Mouse (Mus musculus) G1E-ER4 (cell line): ENCODE results near the gene Il23a. TPM values are rescaled to one million over a fixed set of nuclear protein-coding genes. Genes with fewer than 3 reads are reported as not detected.

Source experiments
- GATA1 ChIP-seq: IDR thresholded peaks from one replicate; pipeline ENCODE4 v1.8.0; 2012; ENCODE audit warnings: low read length, inconsistent platforms
- polyA plus RNA-seq: library from polyadenylated mRNA; stranded (reverse); fragments of >175 nt; gene quantifications from 2 replicates; pipeline ENCODE4 v1.2.3, GENCODE M21; 2012

Il23a gene
- polyA plus RNA-seq, 1 experiment = 0.05 TPM

DNA sequence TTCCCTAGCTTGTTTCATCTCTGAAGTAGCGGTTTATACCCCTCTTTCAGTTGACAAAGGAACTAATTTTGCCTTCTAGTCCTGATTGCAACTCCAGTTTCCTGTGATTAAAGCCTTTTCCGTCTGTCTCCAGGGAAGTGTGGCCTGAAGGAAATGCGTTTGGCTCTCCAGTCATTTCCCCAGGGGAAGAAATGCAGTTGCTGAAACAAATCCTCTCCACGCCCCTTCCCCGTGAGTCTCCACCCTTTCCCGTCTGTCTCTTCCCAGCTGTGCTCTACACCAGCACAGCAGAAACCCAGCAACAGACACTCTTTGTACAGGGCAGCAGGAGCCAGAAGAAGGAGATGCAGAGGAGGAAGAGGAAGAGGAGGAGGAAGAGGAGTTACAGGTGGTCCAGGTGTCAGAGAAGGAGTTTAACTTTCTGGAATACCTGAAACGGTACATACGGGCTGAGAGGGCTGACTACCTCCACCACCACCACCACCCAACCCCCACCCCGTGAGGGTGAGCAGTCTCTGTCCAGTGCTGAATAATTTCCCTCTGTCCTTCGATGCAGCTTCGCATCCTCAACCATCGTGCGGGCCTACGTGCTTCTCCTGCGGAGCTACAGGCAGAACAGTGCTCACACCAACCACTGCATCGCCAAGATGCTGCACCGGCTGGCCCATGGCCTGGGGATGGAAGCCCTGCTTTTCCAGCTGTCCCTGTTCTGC lies 51.4 kb downstream of the Il23a start:
- TF ChIP-seq GATA1 = no peak

Other genes starting within 250 kb of the Il23a start
- 213 and 308 TPM in 2 replicates for gene Ptges3, start 239.8 kb downstream of the Il23a start, polyA plus RNA-seq
- gene Atp5b, start 215.5 kb downstream of the Il23a start, polyA plus RNA-seq = 2,012 and 2,953 TPM in 2 replicates
- gene Baz2a, start 207.2 kb downstream of the Il23a start, polyA plus RNA-seq = 30.8 and 32.5 TPM in 2 replicates
- 8.8 and 10.8 TPM in 2 replicates for gene Rbms2, start 118.5 kb downstream of the Il23a start, polyA plus RNA-seq
- gene Gls2, start 104.3 kb downstream of the Il23a start, polyA plus RNA-seq = 15.4 and 19.6 TPM in 2 replicates
- 3.9 and 5.2 TPM in 2 replicates for gene Spryd4, start 86.9 kb downstream of the Il23a start, polyA plus RNA-seq
- not detected in 2 replicates for gene Mip, start 72.9 kb downstream of the Il23a start, polyA plus RNA-seq
- gene Timeless, start 66.7 kb downstream of the Il23a start, polyA plus RNA-seq = 38.9 and 45.1 TPM in 2 replicates
- 0.04 TPM in 1 of 2 replicates, not detected in the other for gene Apon, start 44.7 kb downstream of the Il23a start, polyA plus RNA-seq
- gene Apof, start 30.1 kb downstream of the Il23a start, polyA plus RNA-seq = not detected in 2 replicates
- gene Stat2, start 28.2 kb downstream of the Il23a start, polyA plus RNA-seq = 9.1 TPM in 2 replicates
- gene Pan2, start 4.6 kb upstream of the Il23a start, polyA plus RNA-seq = 2.7 and 3.1 TPM in 2 replicates
- gene Cnpy2, start 23.7 kb upstream of the Il23a start, polyA plus RNA-seq = 83.4 and 115 TPM in 2 replicates
- 16.3 and 53.3 TPM in 2 replicates for gene Cs, start 39.0 kb upstream of the Il23a start, polyA plus RNA-seq
- 8.7 and 15.8 TPM in 2 replicates for gene Coq10a, start 70.2 kb upstream of the Il23a start, polyA plus RNA-seq
- 79.7 and 85.8 TPM in 2 replicates for gene Ankrd52, start 78.4 kb upstream of the Il23a start, polyA plus RNA-seq
- gene Slc39a5, start 102.5 kb upstream of the Il23a start, polyA plus RNA-seq = not detected in 2 replicates
- 226 and 249 TPM in 2 replicates for gene Nabp2, start 112.7 kb upstream of the Il23a start, polyA plus RNA-seq
- 11.6 and 14.5 TPM in 2 replicates for gene Rnf41, start 112.9 kb upstream of the Il23a start, polyA plus RNA-seq
- gene Smarcc2, start 160.5 kb upstream of the Il23a start, polyA plus RNA-seq = 158 and 204 TPM in 2 replicates
- gene Myl6, start 195.4 kb upstream of the Il23a start, polyA plus RNA-seq = 221 and 292 TPM in 2 replicates
- 18.5 and 18.8 TPM in 2 replicates for gene Myl6b, start 199.9 kb upstream of the Il23a start, polyA plus RNA-seq
- 77.9 and 92.1 TPM in 2 replicates for gene Esyt1, start 227.1 kb upstream of the Il23a start, polyA plus RNA-seq
- 18.8 and 21.2 TPM in 2 replicates for gene Zc3h10, start 249.0 kb upstream of the Il23a start, polyA plus RNA-seq